Mouse (Mus musculus) cerebellum, adult 9-10 months (tissue): ENCODE measurements around the gene Rhox2a.
"Not testable (repeated sequence)": the region's sequence is repeated elsewhere in the genome, so short reads cannot be mapped to it uniquely, and the experiment has no call there.

Experiments used
- DNase-seq: peaks from one replicate; pipeline ENCODE4 v3.0.0; 2022

The Rhox2a gene

DNA sequence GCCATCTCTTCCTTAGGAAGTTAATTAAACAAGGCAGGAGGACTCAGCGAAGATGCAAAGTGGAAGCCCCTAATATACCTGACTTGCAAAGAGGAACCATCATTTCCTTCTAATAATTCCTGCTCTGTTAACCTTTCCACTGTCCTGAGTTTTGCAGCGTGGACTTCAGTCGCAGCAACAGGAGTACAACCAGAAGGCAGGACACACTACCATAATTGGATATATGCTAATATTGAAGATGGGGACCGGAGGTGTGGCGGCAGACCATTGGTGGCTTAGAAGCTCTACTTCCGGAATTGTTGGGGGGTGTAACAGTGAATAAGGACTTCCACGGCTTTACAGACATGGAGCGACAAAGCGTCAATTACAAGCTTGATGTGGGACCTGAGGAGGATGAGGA, at the start of gene Rhox2a:
Gene Rhox2a, plus strand, starts transcription at position 301 of the 400 bp plus-strand sequence.
- not testable (repeated sequence) for DNase-seq

DNA sequence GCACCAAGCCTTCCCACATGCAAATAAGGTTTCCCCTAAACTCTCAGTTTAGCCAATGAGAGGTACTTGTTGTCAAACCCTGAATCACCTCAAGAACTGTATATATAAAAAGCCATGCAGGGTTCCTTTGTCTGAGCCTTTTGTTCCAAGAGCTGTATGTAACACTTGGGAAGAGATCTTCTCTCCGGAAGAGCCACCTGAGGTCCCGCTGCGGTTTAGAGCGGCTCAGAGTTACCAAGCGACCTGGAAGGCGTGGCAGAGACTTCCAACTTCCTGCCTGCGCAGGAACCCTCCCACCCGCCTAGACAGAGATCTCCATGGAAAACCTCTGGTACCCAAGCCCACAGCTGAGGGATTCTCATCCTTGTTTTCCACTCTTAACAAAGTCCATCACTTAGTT, 46.1 kb upstream of the Rhox2a start:
- no peak for DNase-seq

DNA sequence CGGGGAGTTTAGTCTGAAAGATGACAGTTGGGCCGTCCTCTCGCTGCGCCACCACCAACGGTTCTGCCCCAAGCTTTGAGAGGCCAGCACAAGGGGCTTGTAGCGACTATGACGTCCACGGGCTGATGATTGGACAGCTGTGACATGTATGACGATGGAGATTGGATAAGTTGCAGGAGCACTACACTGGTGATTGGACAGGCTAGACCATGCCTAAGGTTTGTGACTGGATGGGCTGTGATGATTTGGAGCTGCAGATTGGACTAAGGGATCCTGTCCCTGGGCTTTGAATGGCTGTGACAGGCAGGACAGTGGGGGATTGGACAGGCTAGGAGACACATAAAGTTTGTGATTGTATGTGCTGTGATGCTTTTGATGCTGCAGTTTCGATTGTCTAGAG, 33.8 kb upstream of the Rhox2a start, which contains the start of gene Gm9:
Gene Gm9, minus strand, starts transcription at position 101 of the 400 bp plus-strand sequence.
- DNase-seq: no peak

DNA sequence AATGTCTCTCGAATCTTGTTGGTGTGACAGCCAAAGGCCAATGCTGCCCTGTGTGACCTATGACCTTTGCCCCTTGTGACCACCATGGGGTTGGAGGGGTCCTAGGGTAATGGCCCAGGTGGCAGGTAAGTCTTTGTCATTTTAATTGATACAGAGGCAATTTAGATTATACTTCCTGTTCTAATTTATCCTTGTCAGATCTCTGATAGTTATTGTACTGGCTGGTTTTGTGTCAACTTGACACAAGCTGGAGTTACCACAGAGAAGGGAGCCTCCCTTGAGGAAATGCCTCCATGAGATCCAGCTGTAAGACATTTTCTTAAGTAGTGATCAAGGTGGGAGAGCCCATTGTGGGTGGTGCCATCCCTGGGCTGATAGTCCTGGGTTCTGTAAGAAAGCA, 22.6 kb upstream of the Rhox2a start, which contains the start of gene Rhox1:
Gene Rhox1, minus strand, starts transcription at position 101 of the 400 bp plus-strand sequence.
- not testable (repeated sequence) for DNase-seq

DNA sequence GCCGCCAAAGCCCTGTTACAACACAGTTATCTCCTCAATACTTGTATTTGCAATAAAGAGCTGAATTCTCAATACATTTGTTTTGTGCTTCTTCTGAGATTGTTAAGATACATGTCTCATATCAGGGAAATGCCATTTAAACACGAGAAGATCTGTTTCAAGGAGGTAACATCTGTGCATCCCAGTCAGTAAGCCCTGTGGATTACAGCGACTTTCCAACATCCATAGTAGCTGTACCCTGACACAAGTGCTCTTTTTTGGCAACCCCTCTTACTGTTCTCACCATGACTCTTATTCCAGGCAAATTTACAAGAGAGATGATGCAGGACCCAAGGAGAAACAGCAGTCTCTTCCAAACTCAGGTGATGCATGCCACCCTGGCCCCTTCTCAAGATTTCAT, 4.8 kb downstream of the Rhox2a start, which contains the start of gene Rhox3a:
Gene Rhox3a, plus strand, starts transcription at position 301 of the 400 bp plus-strand sequence.
- DNase-seq: not testable (repeated sequence)

DNA sequence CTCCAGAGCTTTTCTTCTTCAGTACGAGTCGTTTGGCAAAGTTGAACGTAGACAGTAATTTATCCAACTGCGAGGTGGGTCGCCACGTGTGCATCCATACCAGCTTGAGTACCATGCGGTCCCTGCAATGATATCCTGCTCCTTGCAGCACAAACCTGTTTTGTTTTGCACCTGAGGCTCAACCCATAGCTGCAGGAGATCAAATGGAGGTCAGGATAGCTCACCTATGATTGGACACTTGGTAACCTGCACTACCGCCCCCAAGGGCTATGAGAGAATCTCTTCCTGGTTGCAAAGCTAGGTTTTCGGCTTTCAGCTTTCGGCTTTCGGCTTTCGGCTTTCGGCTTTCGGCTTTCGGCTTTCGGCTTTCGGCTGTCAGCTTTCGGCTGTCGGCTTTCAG, 20.3 kb downstream of the Rhox2a start, which contains the start of gene Rhox4a:
Gene Rhox4a, plus strand, starts transcription at position 301 of the 400 bp plus-strand sequence.
- DNase-seq: not testable (repeated sequence)
